Mouse (Mus musculus): ENCODE measurements around the gene Gm8229.
"Not testable (repeated sequence)": the region's sequence is repeated elsewhere in the genome, so short reads cannot be mapped to it uniquely, and the experiment has no call there.

Gene Gm8229

GRCm38 (mm10) chr14:44365057-44365456, at the start of gene Gm8229:
Gene Gm8229 (plus strand): TSS chr14:44365357.
- DNase-seq (ENCODE audit: low read depth, low spot score), result not testable (repeated sequence)

GRCm38 (mm10) chr14:44338484-44338883, 26.7 kb upstream of the Gm8229 start, which contains the start of gene Gm5930:
Gene Gm5930 (minus strand): TSS chr14:44338584.
- not testable (repeated sequence) for DNase-seq (ENCODE audit: low read depth, low spot score)

- not testable (repeated sequence) for DNase-seq (ENCODE audit: low read depth, low spot score)
Observed at GRCm38 (mm10) chr14:44361416-44361815, 3.7 kb upstream of the Gm8229 start.

GRCm38 (mm10) chr14:44362301-44362700, 2.9 kb upstream of the Gm8229 start:
- DNase-seq (ENCODE audit: low read depth, low spot score), result not testable (repeated sequence)

GRCm38 (mm10) chr14:44384233-44384632, 19.1 kb downstream of the Gm8229 start:
- not testable (repeated sequence) for DNase-seq (ENCODE audit: low read depth, low spot score)

GRCm38 (mm10) chr14:44410588-44410987, 45.4 kb downstream of the Gm8229 start, which contains the start of gene Gm3371:
Gene Gm3371 (minus strand): TSS chr14:44410688.
- DNase-seq (ENCODE audit: low read depth, low spot score), result not testable (repeated sequence)
